Mouse (Mus musculus) lung, adult 18-20 months (tissue): ENCODE data around the gene Akap8l.

ENCODE experiments used
- DNase-seq, 2 experiments: peaks; one replicate each; pipeline ENCODE4 v3.0.0; 2022; ENCODE audit warnings: mixed read lengths in 2 of 2

The Akap8l gene

GRCm38 (mm10) chr17:32356766-32357760, 6.7 kb upstream of the Akap8l start:
- DNase-seq, result no peak

GRCm38 (mm10) chr17:32356281-32356680, 5.9 kb upstream of the Akap8l start:
- no peak for DNase-seq

DNA sequence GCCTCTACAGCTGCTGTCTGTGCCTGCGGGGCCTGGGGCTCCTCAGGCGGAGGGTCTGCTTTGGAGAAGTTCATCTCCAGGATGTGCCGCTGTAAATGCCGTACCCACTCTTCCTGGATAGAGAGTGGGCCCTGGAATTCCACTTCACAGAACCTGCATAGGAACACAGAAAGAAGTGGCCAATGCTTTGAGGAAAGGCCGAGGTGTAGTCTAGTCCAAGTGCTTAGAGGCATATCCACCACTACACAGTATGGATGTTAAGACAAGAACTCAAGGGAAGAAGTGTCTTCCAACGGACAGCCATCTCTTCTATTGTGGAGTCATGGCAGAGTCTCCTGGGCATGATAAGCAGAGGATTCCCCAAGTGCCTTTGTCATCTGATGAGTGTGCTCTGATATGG, 4.6 kb upstream of the Akap8l start:
- no peak for DNase-seq

DNA sequence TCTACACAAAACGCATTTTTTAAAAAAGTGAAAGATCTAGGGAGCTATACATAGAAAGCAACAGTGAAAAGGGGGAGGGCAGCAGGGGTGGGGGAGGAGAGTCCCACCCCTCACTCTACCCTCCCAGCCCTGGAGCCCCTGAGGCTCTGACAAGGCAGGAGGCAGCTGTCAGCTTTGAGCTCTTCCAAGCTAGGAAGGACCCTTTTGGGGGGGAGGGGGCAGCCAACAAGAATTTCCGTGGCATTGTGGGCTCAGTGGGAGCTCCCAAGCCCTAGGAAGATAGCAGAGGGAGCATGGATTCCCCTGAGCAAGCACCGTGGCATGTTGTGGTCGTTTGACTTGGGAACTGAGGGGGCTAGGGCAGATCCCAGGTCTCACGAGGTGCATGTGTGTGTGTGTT, 3.8 kb upstream of the Akap8l start:
- DNase-seq, result no peak

- DNase-seq, result peak; percentile 52 to 62
Observed at GRCm38 (mm10) chr17:32353696-32354095, 3.3 kb upstream of the Akap8l start.

GRCm38 (mm10) chr17:32351726-32352125, 1.3 kb upstream of the Akap8l start:
- no peak for DNase-seq

DNA sequence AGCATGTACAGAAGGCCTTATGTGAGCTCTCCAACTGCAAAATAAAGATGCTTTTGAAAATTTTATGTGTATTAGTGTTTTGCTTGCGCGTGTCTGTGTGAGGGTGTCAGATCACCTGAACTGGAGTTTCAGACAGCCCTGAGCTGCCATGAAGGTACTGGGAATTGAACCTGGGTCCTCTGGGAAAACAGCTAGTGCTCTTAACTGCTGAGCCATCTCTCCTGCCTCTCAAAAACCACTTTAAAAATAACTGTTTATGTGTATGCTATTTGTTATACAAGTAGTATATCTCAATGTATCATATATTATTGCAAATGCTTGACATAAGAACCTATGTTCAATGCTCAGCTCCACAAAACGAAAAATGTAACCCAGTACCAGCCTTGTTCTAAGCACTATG, 862 bp upstream of the Akap8l start:
- DNase-seq, result no peak

DNA sequence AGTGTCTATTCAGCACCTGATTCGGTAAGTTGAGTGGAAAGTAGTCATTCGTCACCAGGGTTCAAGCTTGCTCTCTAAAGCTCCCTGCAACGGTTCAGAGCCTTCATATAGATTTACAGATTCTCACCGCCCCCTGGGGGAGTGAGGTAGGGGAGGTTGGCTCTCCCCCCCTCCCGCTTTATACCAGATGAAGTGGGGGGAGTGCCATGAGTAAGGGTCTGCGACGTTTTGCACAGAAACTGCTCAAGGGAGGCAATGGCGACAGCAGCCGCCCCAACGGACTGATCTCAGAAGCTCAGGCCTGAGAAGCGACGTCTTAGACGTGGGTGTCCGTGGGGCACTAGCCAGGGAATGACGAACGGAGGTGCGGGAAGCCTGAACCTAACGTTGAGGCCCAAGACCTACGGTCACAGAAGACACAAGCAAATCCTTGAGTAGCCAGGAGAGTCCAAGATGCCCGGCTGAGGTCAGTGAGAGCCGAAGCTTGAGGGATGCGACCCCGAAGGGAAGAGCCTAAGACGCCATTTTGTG, 491 bp downstream of the Akap8l start:
- DNase-seq, result no peak

DNA sequence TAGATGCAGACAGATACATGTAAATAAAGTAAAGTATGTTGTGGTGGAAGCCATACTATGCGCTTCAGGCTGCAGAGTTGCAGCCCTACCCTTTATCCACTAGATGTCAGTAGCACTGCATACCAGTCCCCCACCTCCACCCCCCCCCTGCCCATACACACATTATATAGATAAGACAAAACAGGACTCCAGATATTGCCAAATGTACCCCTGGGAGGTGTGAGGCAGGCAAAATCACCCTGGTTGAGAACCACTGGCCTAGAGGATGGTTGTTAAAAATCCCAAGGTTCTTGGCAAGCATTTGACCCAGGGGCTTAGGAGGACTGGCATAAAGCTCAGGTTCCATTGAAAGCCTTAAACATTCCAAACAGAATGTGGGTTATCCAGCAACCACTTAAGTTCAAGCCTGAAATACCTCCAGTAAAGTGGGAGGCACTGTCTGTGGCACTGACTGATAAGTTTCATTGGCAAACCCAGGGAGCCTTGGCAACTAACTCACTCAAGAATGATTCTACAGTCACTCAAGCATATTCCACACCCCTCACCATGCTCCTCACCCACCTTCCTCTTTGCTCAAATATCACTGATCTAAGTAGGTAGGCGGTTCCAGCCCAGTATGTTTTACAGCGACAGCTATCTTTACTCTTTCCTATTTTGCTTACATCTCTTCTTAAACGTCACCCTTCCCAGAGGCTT, 1.2 kb downstream of the Akap8l start:
- DNase-seq, result peak; percentile 46 to 59

GRCm38 (mm10) chr17:32348406-32348805, 2.0 kb downstream of the Akap8l start:
- DNase-seq, result no peak

GRCm38 (mm10) chr17:32341102-32341501, 9.3 kb downstream of the Akap8l start:
- DNase-seq, result no peak

DNA sequence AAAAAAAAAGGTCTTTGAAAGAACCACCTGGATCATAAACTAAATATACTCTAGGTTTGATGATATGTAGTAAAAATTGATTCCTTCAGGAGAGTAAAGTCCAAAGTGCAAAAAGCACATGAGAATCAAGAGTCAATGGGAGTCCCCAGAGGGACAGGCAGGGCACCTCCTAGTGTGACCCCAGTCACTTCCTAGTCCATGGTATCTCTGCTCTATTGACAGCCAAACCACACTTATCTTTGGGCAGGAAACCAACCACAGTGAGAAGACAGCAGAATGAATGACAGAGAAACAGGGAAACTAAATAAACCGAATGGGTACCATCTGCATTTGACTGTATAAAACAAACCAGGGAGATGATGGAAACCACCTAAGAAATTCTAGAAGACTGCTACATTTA, 10.3 kb downstream of the Akap8l start:
- DNase-seq, result no peak

GRCm38 (mm10) chr17:32335869-32336268, 14.5 kb downstream of the Akap8l start:
- no peak for DNase-seq

DNA sequence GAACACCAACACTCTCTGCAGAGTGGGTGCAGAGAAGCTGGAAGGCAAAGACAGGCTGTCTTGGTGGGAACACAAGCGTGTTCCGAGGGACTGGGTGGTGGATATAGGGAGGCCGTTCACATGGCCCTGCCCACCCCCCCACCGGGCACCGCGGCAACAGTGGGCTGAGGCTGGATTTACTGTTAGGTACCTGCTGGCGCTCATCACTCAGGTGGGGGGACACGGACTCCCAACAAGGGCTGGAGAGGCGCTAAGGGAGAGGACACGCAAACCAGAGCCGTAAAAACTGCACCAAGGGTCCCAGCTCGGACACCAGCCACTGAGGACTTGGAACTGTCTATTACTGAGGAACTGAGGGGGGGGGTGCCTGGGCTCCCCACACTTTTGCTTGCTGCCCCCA, 15.5 kb downstream of the Akap8l start:
- DNase-seq, result no peak

- DNase-seq, result no peak
Observed at GRCm38 (mm10) chr17:32333675-32334303, 16.6 kb downstream of the Akap8l start.

DNA sequence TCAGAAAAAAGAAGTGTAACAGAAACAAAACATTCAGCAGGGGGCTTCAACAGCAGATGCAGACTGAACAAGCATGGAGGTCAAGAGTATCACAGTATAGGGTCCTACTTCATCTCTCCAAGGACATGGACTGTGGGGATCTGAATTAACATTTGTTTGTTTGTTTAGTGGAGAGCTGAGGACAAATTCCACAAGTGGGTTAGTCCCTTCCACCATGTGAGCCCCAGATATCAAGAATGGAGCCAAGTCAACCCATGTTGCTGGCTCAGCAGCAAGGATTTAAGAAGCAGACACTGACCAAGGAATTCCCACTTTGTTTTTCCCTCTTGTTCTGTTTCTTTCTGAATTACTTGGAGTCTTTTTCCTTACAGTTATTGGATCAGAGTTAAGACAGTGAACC, 22.9 kb downstream of the Akap8l start:
- DNase-seq, result no peak

DNA sequence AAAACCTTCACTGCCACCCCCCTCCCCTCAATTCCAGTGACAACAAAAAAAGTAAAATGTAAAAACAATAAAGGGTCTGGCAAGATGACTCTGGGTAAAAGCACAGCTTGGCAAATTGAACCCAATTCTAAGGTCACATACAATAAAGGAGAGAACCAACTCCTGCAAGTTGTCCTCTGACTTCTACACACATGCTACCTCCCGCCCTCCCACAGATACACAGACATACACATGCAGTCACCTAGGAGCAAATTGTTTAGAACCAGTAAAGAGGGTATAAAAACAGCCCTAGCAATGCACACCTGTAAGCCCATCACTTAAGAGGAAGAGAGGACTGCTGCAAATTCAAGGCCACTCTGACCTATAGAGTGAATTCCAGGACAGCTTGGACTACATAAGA, 27.6 kb downstream of the Akap8l start:
- DNase-seq, result no peak

GRCm38 (mm10) chr17:32321836-32322235, 28.6 kb downstream of the Akap8l start:
- DNase-seq, result no peak

GRCm38 (mm10) chr17:32321390-32321734, 29.0 kb downstream of the Akap8l start:
- no peak for DNase-seq

DNA sequence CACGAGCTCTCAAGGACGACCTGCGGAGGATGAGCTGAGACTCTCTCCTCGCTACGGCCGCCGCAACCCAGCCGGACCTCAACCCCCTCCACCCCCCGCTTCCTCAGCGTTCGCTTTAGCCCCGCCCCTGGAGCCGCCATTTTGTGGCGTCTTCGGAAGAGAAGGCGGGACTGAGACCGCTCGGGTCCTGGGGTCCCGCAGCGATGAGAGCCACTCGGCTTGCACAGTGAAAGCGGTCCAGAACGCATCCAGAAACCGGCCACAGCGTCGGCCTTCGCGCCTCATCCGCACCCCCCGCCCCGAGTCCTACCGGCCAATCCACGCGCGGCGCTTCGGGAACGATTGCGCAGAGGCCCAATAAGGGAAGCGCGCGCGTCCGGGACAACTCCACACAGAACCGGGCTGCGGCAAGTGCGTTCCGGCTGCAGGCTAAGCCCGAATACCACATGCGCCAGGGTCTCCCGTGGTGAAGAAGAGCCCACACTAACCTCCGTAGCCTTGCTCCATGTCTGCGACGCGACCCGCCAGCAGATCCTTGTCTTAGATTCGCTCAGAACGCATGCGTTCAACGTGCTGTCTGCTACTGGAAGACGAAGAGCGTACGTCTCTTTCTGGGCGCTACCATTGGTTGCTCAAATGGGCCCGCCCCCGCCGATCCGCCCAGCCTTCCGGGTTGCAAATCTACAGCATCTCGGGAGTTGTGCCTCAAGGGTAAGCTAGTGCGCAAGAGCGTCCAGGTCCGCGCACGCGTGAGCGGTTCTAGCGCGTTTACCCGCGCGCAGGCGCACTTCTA, 29.6 kb downstream of the Akap8l start, which contains the start of gene Akap8:
TSS of gene Akap8 (minus strand) at position 642 of the 793 bp plus-strand sequence.
- DNase-seq, result peak; percentile 99

GRCm38 (mm10) chr17:32319950-32320349, 30.5 kb downstream of the Akap8l start:
- no peak for DNase-seq

- DNase-seq, result no peak
Observed at GRCm38 (mm10) chr17:32317708-32318107, 32.7 kb downstream of the Akap8l start.
